Mouse (Mus musculus) ES-E14 (cell line): ENCODE results near the gene Cemip. TPM values are rescaled to one million over a fixed set of nuclear protein-coding genes. Genes with fewer than 3 reads are reported as not detected.

Experiments used
- DNase-seq: peaks from one replicate; pipeline ENCODE4 v3.0.0-alpha.2; 2013; ENCODE audit warnings: low read depth, low spot score
- H3K27ac ChIP-seq: 2 replicates; pipeline ENCODE4 v1.5.1; 2012; ENCODE audit warnings: low read depth, mild to moderate bottlenecking, low read length, moderate library complexity, mixed read lengths; ENCODE audit not compliant: poor library complexity, insufficient read depth, severe bottlenecking
- H3K36me3 ChIP-seq: 2 replicates; pipeline ENCODE4 v1.6.1; 2012; ENCODE audit warnings: mild to moderate bottlenecking, low read length, moderate library complexity, mixed read lengths; ENCODE audit not compliant: control insufficient read depth, poor library complexity, insufficient read depth, severe bottlenecking
- H3K4me1 ChIP-seq, 2 experiments: fragments of 150-350 bp in 1 of 2; sonication (generic) in 1 of 2; 2 replicates each; pipeline ENCODE4 v1.6.1; 2012; ENCODE audit warnings: low read length in 2 of 2, mild to moderate bottlenecking in 1 of 2, mixed read lengths in 1 of 2; ENCODE audit not compliant: control insufficient read depth in 2 of 2, insufficient read depth in 2 of 2, poor library complexity in 1 of 2
- H3K4me3 ChIP-seq, 2 experiments: fragments of 150-350 bp in 1 of 2; sonication (generic) in 1 of 2; 2 replicates each; pipeline ENCODE4 v1.5.1; 2012; ENCODE audit warnings: low read length in 2 of 2, low read depth in 1 of 2, mild to moderate bottlenecking in 1 of 2, mixed read lengths in 1 of 2; ENCODE audit not compliant: insufficient read depth in 1 of 2, poor library complexity in 1 of 2, severe bottlenecking in 1 of 2
- H3K9ac ChIP-seq: 2 replicates; pipeline ENCODE4 v1.6.1; 2012; ENCODE audit warnings: low read depth, mild to moderate bottlenecking, low read length, mixed read lengths; ENCODE audit not compliant: poor library complexity, insufficient read depth, severe bottlenecking
- H3K9me3 ChIP-seq: fragments of 150-350 bp; sonication (generic); 2 replicates; pipeline ENCODE4 v1.6.1; 2012; ENCODE audit warnings: low read depth, mild to moderate bottlenecking, low read length; ENCODE audit not compliant: control insufficient read depth, insufficient read depth
- CHD2 ChIP-seq: IDR thresholded peaks from 2 replicates; pipeline ENCODE4 v1.6.1; 2014; ENCODE audit warnings: mild to moderate bottlenecking, low read depth, low read length, inconsistent platforms
- HCFC1 ChIP-seq: IDR thresholded peaks from 2 replicates; pipeline ENCODE4 v1.6.1; 2012; ENCODE audit warnings: low read length, inconsistent platforms, borderline replicate concordance; ENCODE audit not compliant: insufficient read depth
- MAFK ChIP-seq: IDR thresholded peaks from 2 replicates; pipeline ENCODE4 v1.6.1; 2014; ENCODE audit warnings: mild to moderate bottlenecking, low read depth, low read length, inconsistent platforms; ENCODE audit not compliant: insufficient read depth
- ZC3H11A ChIP-seq: IDR thresholded peaks from 2 replicates; pipeline ENCODE4 v1.6.1; 2012; ENCODE audit warnings: low read depth, mild to moderate bottlenecking, inconsistent platforms, low read length, borderline replicate concordance
- ZNF384 ChIP-seq: IDR thresholded peaks from 2 replicates; pipeline ENCODE4 v1.6.1; 2012; ENCODE audit warnings: low read depth, low read length, inconsistent platforms
- in situ Hi-C, 2 experiments: fragments of 600-800 bp; cut with MboI; formaldehyde crosslinking; loops; one replicate each; pipeline ENCODE4 v1.15.1; 2025; ENCODE audit warnings: low sequenced_read_pairs in 2 of 2, inconsistent platforms in 1 of 2; ENCODE audit not compliant: unreplicated experiment in 2 of 2
- total RNA-seq: library from RNA; depleted of rRNA; stranded (reverse); fragments of 300-350 nt; gene quantifications from 2 replicates; pipeline ENCODE4 v1.2.3, GENCODE M21; 2012

Gene Cemip
- total RNA-seq, 1 experiment: 3.9 TPM

DNA sequence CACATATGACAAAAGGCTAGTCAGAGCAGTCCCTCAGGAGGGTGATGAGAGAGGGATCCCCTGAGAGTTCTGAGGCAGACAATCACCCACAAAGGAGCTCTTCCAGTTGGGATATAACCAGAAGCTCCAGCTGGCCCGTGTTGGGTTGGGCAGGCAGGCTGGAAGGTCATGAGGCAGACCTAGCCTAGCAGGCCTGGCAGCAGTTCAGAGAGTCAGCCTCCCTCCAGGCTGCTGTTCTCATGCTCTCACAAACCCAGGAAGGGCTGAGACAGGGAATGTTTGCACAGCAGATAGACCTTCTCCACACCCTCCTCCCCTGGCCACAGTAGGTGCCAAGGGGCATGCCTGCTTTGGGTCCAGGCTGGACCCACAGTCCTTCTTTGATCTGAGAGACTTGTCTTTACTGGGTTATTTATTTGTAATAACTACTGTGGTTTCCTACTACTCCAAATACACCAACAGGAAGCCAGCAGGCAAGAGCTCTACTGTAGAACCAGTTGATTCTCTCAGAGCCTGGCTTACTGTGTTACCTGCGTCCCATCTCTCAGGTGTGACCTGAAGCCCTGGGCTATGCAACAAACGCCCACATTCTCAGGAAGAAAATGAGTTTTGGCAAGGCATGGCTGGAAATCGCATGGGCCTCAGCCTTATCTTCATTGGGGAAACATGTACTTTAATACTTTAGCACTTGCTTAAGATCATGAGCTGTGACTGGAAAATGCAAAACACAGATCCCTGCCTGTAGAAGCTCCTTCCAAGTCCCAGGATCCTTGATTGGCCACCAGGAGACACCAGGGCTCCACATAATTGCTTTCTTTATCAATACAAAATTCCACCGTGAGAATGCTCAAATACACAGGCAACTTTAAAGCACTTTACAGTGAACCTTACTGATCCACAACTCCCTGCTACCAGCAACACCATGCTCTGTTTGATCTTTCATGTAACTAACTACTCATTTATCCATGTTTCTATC lies 67.7 kb downstream of the Cemip start:
- Histone ChIP-seq H3K27ac (no peak overlapping the region), H3K4me3 (no peak overlapping the region), H3K4me1 (peaks cover 0 to 6% of the 10 kb centered on the region in 2 experiments; a peak in 1 of 4 replicates), H3K36me3 (no peaks in the 10 kb centered on the region), H3K9ac (no peak overlapping the region), H3K9me3 (no peaks in the 10 kb centered on the region)
- no peak for DNase-seq
- no peak for TF ChIP-seq ZNF384
- no peak for TF ChIP-seq HCFC1
- no peak for TF ChIP-seq ZC3H11A
- no peak for TF ChIP-seq CHD2
- TF ChIP-seq MAFK: no peak
- in situ Hi-C loops: no loop called here

GRCm38 (mm10) chr7:84015050-84015449 lies 71.3 kb downstream of the Cemip start:
- H3K4me1 ChIP-seq: no peaks in the 10 kb centered on the region
- no peaks in the 10 kb centered on the region for H3K9me3 ChIP-seq
- no peak overlapping the region for H3K27ac ChIP-seq
- no peak for TF ChIP-seq MAFK
- no peak for TF ChIP-seq CHD2
- no peak for TF ChIP-seq ZNF384
- no peak for TF ChIP-seq ZC3H11A
- TF ChIP-seq HCFC1: no peak
- no peak overlapping the region for H3K4me3 ChIP-seq
- H3K9ac ChIP-seq: no peak overlapping the region
- in situ Hi-C loops: no loop called here
- DNase-seq: no peak
- no peaks in the 10 kb centered on the region for H3K36me3 ChIP-seq

GRCm38 (mm10) chr7:84013656-84014055 lies 72.6 kb downstream of the Cemip start:
- no peak for DNase-seq

GRCm38 (mm10) chr7:84004357-84004756 lies 81.9 kb downstream of the Cemip start:
- H3K9me3 ChIP-seq: no peaks in the 10 kb centered on the region
- in situ Hi-C loops: no loop called here
- H3K4me1 ChIP-seq: peaks cover 0 to 5% of the 10 kb centered on the region in 2 experiments; a peak in 2 of 4 replicates
- no peak overlapping the region for H3K9ac ChIP-seq
- no peaks in the 10 kb centered on the region for H3K36me3 ChIP-seq
- H3K4me3 ChIP-seq: no peak overlapping the region
- no peak overlapping the region for H3K27ac ChIP-seq
- TF ChIP-seq CHD2 (no peak), HCFC1 (no peak), ZNF384 (no peak), ZC3H11A (no peak), MAFK (no peak)
- no peak for DNase-seq

More at GRCm38 (mm10) chr7:84013656-84014055, 72.6 kb downstream of the Cemip start:
- TF ChIP-seq ZNF384: no peak
- TF ChIP-seq HCFC1: no peak
- TF ChIP-seq CHD2: no peak
- TF ChIP-seq MAFK: no peak
- Histone ChIP-seq H3K27ac (no peak overlapping the region), H3K4me1 (no peaks in the 10 kb centered on the region), H3K36me3 (no peaks in the 10 kb centered on the region), H3K9me3 (no peaks in the 10 kb centered on the region), H3K4me3 (no peak overlapping the region), H3K9ac (no peak overlapping the region)
- in situ Hi-C loops: no loop called here
